Mouse (Mus musculus) heart, adult 9 months (tissue): ENCODE results near the gene Ptprn2.
A peak's percentile ranks its signal among the peaks of the same experiment; 100 is the strongest.

Source experiments
- DNase-seq, 2 experiments: peaks; one replicate each; pipeline ENCODE4 v3.0.0; 2022; ENCODE audit warnings: low spot score in 2 of 2

Gene Ptprn2

GRCm38 (mm10) chr12:116976981-116977380 is 491.5 kb downstream of the Ptprn2 start:
- DNase-seq: no peak

- DNase-seq: no peak
Measured at GRCm38 (mm10) chr12:116978201-116978600, 492.7 kb downstream of the Ptprn2 start.

- no peak for DNase-seq
Measured at GRCm38 (mm10) chr12:116981315-116981714, 495.8 kb downstream of the Ptprn2 start.

GRCm38 (mm10) chr12:116989144-116989543 is 503.6 kb downstream of the Ptprn2 start:
- DNase-seq: no peak

GRCm38 (mm10) chr12:117001546-117002148 is 516.1 kb downstream of the Ptprn2 start:
- no peak for DNase-seq

- no peak for DNase-seq
Measured at GRCm38 (mm10) chr12:117016753-117017595, 531.5 kb downstream of the Ptprn2 start.

GRCm38 (mm10) chr12:117017912-117018311 is 532.4 kb downstream of the Ptprn2 start:
- no peak for DNase-seq

- DNase-seq: no peak
Measured at GRCm38 (mm10) chr12:117023235-117023634, 537.7 kb downstream of the Ptprn2 start.

- peak; percentile 6 to 7 for DNase-seq
Measured at GRCm38 (mm10) chr12:117024916-117025315, 539.4 kb downstream of the Ptprn2 start.

- no peak for DNase-seq
Measured at GRCm38 (mm10) chr12:117025676-117026075, 540.2 kb downstream of the Ptprn2 start.

- DNase-seq: no peak
Measured at GRCm38 (mm10) chr12:117027351-117027750, 541.8 kb downstream of the Ptprn2 start.

GRCm38 (mm10) chr12:117028333-117028961 is 542.9 kb downstream of the Ptprn2 start:
- no peak for DNase-seq

- DNase-seq: no peak
Measured at GRCm38 (mm10) chr12:117033172-117033571, 547.7 kb downstream of the Ptprn2 start.

- no peak for DNase-seq
Measured at GRCm38 (mm10) chr12:117034506-117034905, 549.0 kb downstream of the Ptprn2 start.

- DNase-seq: peak in 1 of 2 experiments; percentile 7
Measured at GRCm38 (mm10) chr12:117035243-117035642, 549.7 kb downstream of the Ptprn2 start.

- DNase-seq: no peak
Measured at GRCm38 (mm10) chr12:117039411-117039810, 553.9 kb downstream of the Ptprn2 start.

GRCm38 (mm10) chr12:117041409-117041808 is 555.9 kb downstream of the Ptprn2 start:
- DNase-seq: no peak

GRCm38 (mm10) chr12:117042706-117043105 is 557.2 kb downstream of the Ptprn2 start:
- DNase-seq: no peak

GRCm38 (mm10) chr12:117047384-117048251 is 562.1 kb downstream of the Ptprn2 start:
- no peak for DNase-seq

- no peak for DNase-seq
Measured at GRCm38 (mm10) chr12:117049829-117050228, 564.3 kb downstream of the Ptprn2 start.

- no peak for DNase-seq
Measured at GRCm38 (mm10) chr12:117053223-117053850, 567.8 kb downstream of the Ptprn2 start.
